Mouse (Mus musculus) kidney, adult 2 months (tissue): ENCODE measurements around the gene Gpr62.

Experiments
- CTCF ChIP-seq: fragments of 200-500 bp; conservative IDR thresholded peaks from 2 replicates; pipeline ENCODE4 v1.5.1; 2011; ENCODE audit warnings: low read depth, mild to moderate bottlenecking, control low read depth, low read length, moderate library complexity, mixed read lengths; ENCODE audit not compliant: insufficient read depth, insufficient read length
- POLR2A ChIP-seq: fragments of 200-500 bp; IDR thresholded peaks from one replicate; pipeline ENCODE4 v1.6.1; 2011; ENCODE audit warnings: low read depth, low read length, control low read depth

- TF ChIP-seq CTCF (no peak), POLR2A (no peak)
Observed at GRCm38 (mm10) chr9:106476002-106476923, 10.5 kb upstream of the Gpr62 start.
